Mouse (Mus musculus) testis, adult 2 months (tissue): ENCODE results near the gene Vamp1. TPM values are rescaled to one million over a fixed set of nuclear protein-coding genes. Genes with fewer than 3 reads are reported as not detected.

Experiments used
- H3K27ac ChIP-seq: fragments of 200-500 bp; 2 replicates; pipeline ENCODE4 v1.5.1; 2012; ENCODE audit warnings: low read depth, low read length; ENCODE audit not compliant: control insufficient read depth, insufficient read depth
- H3K27me3 ChIP-seq: fragments of 200-500 bp; 2 replicates; pipeline ENCODE4 v1.6.1; 2012; ENCODE audit warnings: mild to moderate bottlenecking, low read length, moderate library complexity; ENCODE audit not compliant: control insufficient read depth, insufficient read depth
- H3K36me3 ChIP-seq: fragments of 200-500 bp; 2 replicates; pipeline ENCODE4 v1.6.1; 2012; ENCODE audit warnings: mild to moderate bottlenecking, low read length; ENCODE audit not compliant: control insufficient read depth, insufficient read depth
- H3K4me1 ChIP-seq: fragments of 200-500 bp; 2 replicates; pipeline ENCODE4 v1.6.1; 2012; ENCODE audit warnings: low read length; ENCODE audit not compliant: control insufficient read depth, insufficient read depth
- H3K4me3 ChIP-seq: fragments of 200-500 bp; 2 replicates; pipeline ENCODE4 v1.5.1; 2012; ENCODE audit warnings: low read depth, mild to moderate bottlenecking, low read length, moderate library complexity, mixed read lengths; ENCODE audit not compliant: control insufficient read depth
- CTCF ChIP-seq: fragments of 200-500 bp; IDR thresholded peaks from 2 replicates; pipeline ENCODE4 v1.5.1; 2012; ENCODE audit warnings: low read depth, mild to moderate bottlenecking, inconsistent platforms, low read length, moderate library complexity; ENCODE audit not compliant: control insufficient read depth, insufficient read depth, insufficient replicate concordance
- POLR2A ChIP-seq: fragments of 200-500 bp; IDR thresholded peaks from 2 replicates; pipeline ENCODE4 v1.6.1; 2012; ENCODE audit warnings: low read depth, mild to moderate bottlenecking, inconsistent platforms, low read length, moderate library complexity; ENCODE audit not compliant: control insufficient read depth
- polyA plus RNA-seq: library from polyadenylated mRNA; depleted of rRNA; stranded (reverse); fragments of >200 nt; gene quantifications from 2 replicates; pipeline ENCODE4 v1.2.3, GENCODE M21; 2012; rRNA removed

Vamp1 gene
- polyA plus RNA-seq, 1 experiment = 11.3 TPM

GRCm38 (mm10) chr6:125288730-125289129 lies 73.4 kb downstream of the Vamp1 start:
- Histone ChIP-seq H3K36me3 (peaks cover 5% of the 10 kb centered on the region), H3K4me3 (no peak overlapping the region), H3K27me3 (no peaks in the 10 kb centered on the region), H3K4me1 (no peaks in the 10 kb centered on the region; the same call in none of the 2 replicates), H3K27ac (no peak overlapping the region)
- no peak for TF ChIP-seq POLR2A
- TF ChIP-seq CTCF = no peak

- Histone ChIP-seq H3K27ac (no peak overlapping the region), H3K4me3 (no peak overlapping the region), H3K27me3 (no peaks in the 10 kb centered on the region), H3K4me1 (no peaks in the 10 kb centered on the region; the same call in 1 of the 2 replicates), H3K36me3 (no peaks in the 10 kb centered on the region)
- TF ChIP-seq CTCF (no peak), POLR2A (no peak)
Measured at GRCm38 (mm10) chr6:125291329-125291728, 76.0 kb downstream of the Vamp1 start.

GRCm38 (mm10) chr6:125292256-125292655 lies 76.9 kb downstream of the Vamp1 start:
- no peaks in the 10 kb centered on the region for H3K36me3 ChIP-seq
- no peak overlapping the region for H3K4me3 ChIP-seq
- H3K27me3 ChIP-seq = no peaks in the 10 kb centered on the region
- TF ChIP-seq POLR2A (no peak), CTCF (no peak)
- H3K27ac ChIP-seq = no peak overlapping the region
- H3K4me1 ChIP-seq = no peaks in the 10 kb centered on the region; the same call in 1 of the 2 replicates

GRCm38 (mm10) chr6:125294049-125294448 lies 78.7 kb downstream of the Vamp1 start:
- no peak overlapping the region for H3K4me3 ChIP-seq
- no peaks in the 10 kb centered on the region; the same call in 1 of the 2 replicates for H3K4me1 ChIP-seq
- no peaks in the 10 kb centered on the region for H3K36me3 ChIP-seq
- no peak for TF ChIP-seq POLR2A
- H3K27ac ChIP-seq = no peak overlapping the region
- no peaks in the 10 kb centered on the region for H3K27me3 ChIP-seq

Other genes starting within 250 kb of the Vamp1 start
- 0.23 and 0.38 TPM in 2 replicates for gene Pianp, start 218.9 kb upstream of the Vamp1 start, polyA plus RNA-seq
- gene Zfp384, start 206.4 kb upstream of the Vamp1 start, polyA plus RNA-seq = 50.2 and 53.1 TPM in 2 replicates
- gene Ing4, start 175.8 kb upstream of the Vamp1 start, polyA plus RNA-seq = 11.3 and 11.8 TPM in 2 replicates
- 1,698 and 1,947 TPM in 2 replicates for gene Acrbp, start 165.9 kb upstream of the Vamp1 start, polyA plus RNA-seq
- gene Lpar5, start 147.6 kb upstream of the Vamp1 start, polyA plus RNA-seq = 0.31 and 0.32 TPM in 2 replicates
- gene Chd4, start 119.6 kb upstream of the Vamp1 start, polyA plus RNA-seq = 42.5 and 43.0 TPM in 2 replicates
- gene Nop2, start 83.6 kb upstream of the Vamp1 start, polyA plus RNA-seq = 24.5 and 26.2 TPM in 2 replicates
- gene Iffo1, start 70.3 kb upstream of the Vamp1 start, polyA plus RNA-seq = 60.9 and 62.9 TPM in 2 replicates
- 274 and 379 TPM in 2 replicates for gene Gapdh, start 49.1 kb upstream of the Vamp1 start, polyA plus RNA-seq
- gene Ncapd2, start 23.9 kb upstream of the Vamp1 start, polyA plus RNA-seq = 100 and 109 TPM in 2 replicates
- gene Mrpl51, start 23.8 kb upstream of the Vamp1 start, polyA plus RNA-seq = 171 and 194 TPM in 2 replicates
- gene Tapbpl, start 16.3 kb downstream of the Vamp1 start, polyA plus RNA-seq = 8.0 and 9.3 TPM in 2 replicates
- gene Cd27, start 21.5 kb downstream of the Vamp1 start, polyA plus RNA-seq = 0.23 and 0.70 TPM in 2 replicates
- 2,638 and 2,960 TPM in 2 replicates for gene Tuba3a, start 70.5 kb downstream of the Vamp1 start, polyA plus RNA-seq
- gene Ltbr, start 98.3 kb downstream of the Vamp1 start, polyA plus RNA-seq = 10.9 and 11.2 TPM in 2 replicates
- 0.44 and 1.4 TPM in 2 replicates for gene Scnn1a, start 105.1 kb downstream of the Vamp1 start, polyA plus RNA-seq
- gene Tnfrsf1a, start 133.8 kb downstream of the Vamp1 start, polyA plus RNA-seq = 18.2 and 21.0 TPM in 2 replicates
- 0.11 and 0.46 TPM in 2 replicates for gene Plekhg6, start 165.2 kb downstream of the Vamp1 start, polyA plus RNA-seq